Mouse (Mus musculus) layer of hippocampus, adult 18-20 months (tissue): Measurements from ENCODE around the gene Hormad1. TPM values are rescaled to one million over a fixed set of nuclear protein-coding genes. Genes with fewer than 3 reads are reported as not detected.

ENCODE experiments used
- DNase-seq, 2 experiments: peaks; one replicate each; pipeline ENCODE4 v3.0.0; 2022; ENCODE audit warnings: low spot score in 2 of 2
- total RNA-seq, 2 experiments: library from RNA; stranded (reverse); gene quantifications; 2 replicates each; pipeline ENCODE4 v1.2.3; 2021

Hormad1 gene
- total RNA-seq, 2 experiments from 2014 or later: not detected

- no peak for DNase-seq
Measured at GRCm38 (mm10) chr3:95632648-95633588, 73.4 kb downstream of the Hormad1 start.

GRCm38 (mm10) chr3:95635636-95636035 is 76.2 kb downstream of the Hormad1 start:
- no peak for DNase-seq

GRCm38 (mm10) chr3:95636072-95636471 is 76.6 kb downstream of the Hormad1 start:
- DNase-seq: no peak

Other genes starting within 250 kb of the Hormad1 start
- gene Cers2, start 244.9 kb upstream of the Hormad1 start, total RNA-seq: 10 to 100 TPM; 54.2 to 54.5 TPM
- gene Setdb1, start 202.5 kb upstream of the Hormad1 start, total RNA-seq: 10 to 100 TPM; 31.9 to 38.0 TPM
- gene 4930558C23Rik, start 156.8 kb upstream of the Hormad1 start, total RNA-seq: not detected
- gene Arnt, start 125.3 kb upstream of the Hormad1 start, total RNA-seq: 10 to 100 TPM; 31.4 to 32.7 TPM
- 1 to 10 TPM; 2.3 to 2.9 TPM for gene Ctsk, start 60.4 kb upstream of the Hormad1 start, total RNA-seq
- 10 to 100 TPM; 72.3 to 90.7 TPM for gene Ctss, start 32.9 kb upstream of the Hormad1 start, total RNA-seq
- gene Golph3l, start 29.3 kb downstream of the Hormad1 start, total RNA-seq: 10 to 100 TPM; 22.5 to 25.9 TPM
- 100 to 1,000 TPM; 322 to 323 TPM for gene Ensa, start 65.3 kb downstream of the Hormad1 start, total RNA-seq
- 10 to 100 TPM; 56.9 to 62.7 TPM for gene Mcl1, start 99.1 kb downstream of the Hormad1 start, total RNA-seq
- gene Adamtsl4, start 128.2 kb downstream of the Hormad1 start, total RNA-seq: 1 to 10 TPM; 7.1 to 7.4 TPM
- 10 to 100 TPM in 1 of 2 experiments, 1 to 10 TPM in 1; 10.0 to 10.5 TPM for gene Ecm1, start 179.9 kb downstream of the Hormad1 start, total RNA-seq
- gene Tars2, start 200.5 kb downstream of the Hormad1 start, total RNA-seq: 10 to 100 TPM; 41.5 to 41.7 TPM